Mouse (Mus musculus) testis, adult 2 months (tissue): ENCODE data around the gene Zfr. TPM values are rescaled to one million over a fixed set of nuclear protein-coding genes. Genes with fewer than 3 reads are reported as not detected.

Source experiments
- H3K27ac ChIP-seq: fragments of 200-500 bp; 2 replicates; pipeline ENCODE4 v1.5.1; 2012; ENCODE audit warnings: low read depth, low read length; ENCODE audit not compliant: control insufficient read depth, insufficient read depth
- H3K27me3 ChIP-seq: fragments of 200-500 bp; 2 replicates; pipeline ENCODE4 v1.6.1; 2012; ENCODE audit warnings: mild to moderate bottlenecking, low read length, moderate library complexity; ENCODE audit not compliant: control insufficient read depth, insufficient read depth
- H3K36me3 ChIP-seq: fragments of 200-500 bp; 2 replicates; pipeline ENCODE4 v1.6.1; 2012; ENCODE audit warnings: mild to moderate bottlenecking, low read length; ENCODE audit not compliant: control insufficient read depth, insufficient read depth
- H3K4me1 ChIP-seq: fragments of 200-500 bp; 2 replicates; pipeline ENCODE4 v1.6.1; 2012; ENCODE audit warnings: low read length; ENCODE audit not compliant: control insufficient read depth, insufficient read depth
- H3K4me3 ChIP-seq: fragments of 200-500 bp; 2 replicates; pipeline ENCODE4 v1.5.1; 2012; ENCODE audit warnings: low read depth, mild to moderate bottlenecking, low read length, moderate library complexity, mixed read lengths; ENCODE audit not compliant: control insufficient read depth
- CTCF ChIP-seq: fragments of 200-500 bp; IDR thresholded peaks from 2 replicates; pipeline ENCODE4 v1.5.1; 2012; ENCODE audit warnings: low read depth, mild to moderate bottlenecking, inconsistent platforms, low read length, moderate library complexity; ENCODE audit not compliant: control insufficient read depth, insufficient read depth, insufficient replicate concordance
- POLR2A ChIP-seq: fragments of 200-500 bp; IDR thresholded peaks from 2 replicates; pipeline ENCODE4 v1.6.1; 2012; ENCODE audit warnings: low read depth, mild to moderate bottlenecking, inconsistent platforms, low read length, moderate library complexity; ENCODE audit not compliant: control insufficient read depth
- polyA plus RNA-seq: library from polyadenylated mRNA; depleted of rRNA; stranded (reverse); fragments of >200 nt; gene quantifications from 2 replicates; pipeline ENCODE4 v1.2.3, GENCODE M21; 2012; rRNA removed

Zfr gene
- polyA plus RNA-seq, 1 experiment, result 184 TPM

DNA sequence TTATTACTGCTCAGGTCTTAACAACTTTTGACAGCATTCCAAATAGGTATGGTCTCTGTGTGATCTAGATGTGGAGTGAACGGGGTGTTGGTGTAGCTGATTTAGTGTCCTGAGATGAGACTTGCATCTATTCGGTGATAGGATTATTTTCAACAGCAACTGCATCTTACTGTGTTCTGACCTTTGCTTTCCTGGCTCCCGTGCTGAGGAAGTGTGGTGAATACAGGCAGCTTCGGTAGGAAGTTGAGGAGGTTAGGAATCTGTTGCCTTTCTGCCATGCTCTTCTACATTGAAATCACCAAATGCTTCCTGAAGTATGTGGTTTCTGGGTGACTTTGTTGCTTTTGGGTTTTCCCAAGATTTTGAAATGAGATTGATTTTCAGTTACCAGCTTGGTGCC is 109.7 kb downstream of the Zfr start:
- H3K4me3 ChIP-seq, result no peak overlapping the region
- no peaks in the 10 kb centered on the region for H3K36me3 ChIP-seq
- TF ChIP-seq CTCF (no peak), POLR2A (no peak)
- peaks cover 2% of the 10 kb centered on the region; the same call in 1 of the 2 replicates for H3K4me1 ChIP-seq
- no peak overlapping the region for H3K27ac ChIP-seq
- no peaks in the 10 kb centered on the region for H3K27me3 ChIP-seq

- peaks cover 2% of the 10 kb centered on the region; the same call in 1 of the 2 replicates for H3K4me1 ChIP-seq
- no peaks in the 10 kb centered on the region for H3K27me3 ChIP-seq
- no peak overlapping the region for H3K4me3 ChIP-seq
- no peaks in the 10 kb centered on the region for H3K36me3 ChIP-seq
- no peak overlapping the region for H3K27ac ChIP-seq
- no peak for TF ChIP-seq CTCF
- no peak for TF ChIP-seq POLR2A
These were observed 112.1 kb downstream of the Zfr start for GRCm38 (mm10) chr15:12229603-12230242.

GRCm38 (mm10) chr15:12230243-12230935 is 112.8 kb downstream of the Zfr start:
- H3K4me3 ChIP-seq, result no peak overlapping the region
- TF ChIP-seq POLR2A (no peak), CTCF (no peak)
- no peak overlapping the region for H3K27ac ChIP-seq
- peaks cover 2% of the 10 kb centered on the region; the same call in 1 of the 2 replicates for H3K4me1 ChIP-seq
- H3K36me3 ChIP-seq, result no peaks in the 10 kb centered on the region
- no peaks in the 10 kb centered on the region for H3K27me3 ChIP-seq

GRCm38 (mm10) chr15:12231462-12231861 is 113.8 kb downstream of the Zfr start:
- Histone ChIP-seq H3K27ac (no peak overlapping the region), H3K27me3 (no peaks in the 10 kb centered on the region), H3K36me3 (peaks cover 2% of the 10 kb centered on the region; the same call in 1 of the 2 replicates), H3K4me1 (peaks cover 2% of the 10 kb centered on the region; the same call in 1 of the 2 replicates), H3K4me3 (no peak overlapping the region)
- no peak for TF ChIP-seq POLR2A
- no peak for TF ChIP-seq CTCF

GRCm38 (mm10) chr15:12232429-12232828 is 114.8 kb downstream of the Zfr start:
- Histone ChIP-seq H3K4me1 (no peaks in the 10 kb centered on the region), H3K27ac (no peak overlapping the region), H3K36me3 (peaks cover 2% of the 10 kb centered on the region; the same call in 1 of the 2 replicates)

GRCm38 (mm10) chr15:12233021-12233420 is 115.4 kb downstream of the Zfr start:
- Histone ChIP-seq H3K4me1 (no peaks in the 10 kb centered on the region), H3K27ac (no peak overlapping the region), H3K36me3 (peaks cover 2% of the 10 kb centered on the region; the same call in 1 of the 2 replicates), H3K4me3 (no peak overlapping the region), H3K27me3 (no peaks in the 10 kb centered on the region)
- TF ChIP-seq CTCF (no peak), POLR2A (no peak)

More at GRCm38 (mm10) chr15:12232429-12232828, 114.8 kb downstream of the Zfr start:
- Histone ChIP-seq H3K4me3 (no peak overlapping the region), H3K27me3 (no peaks in the 10 kb centered on the region)
- no peak for TF ChIP-seq CTCF
- TF ChIP-seq POLR2A, result 0 out of 2 replicates have a peak, but pooled peaks have one; percentile 2

Other genes with a start within 250 kb of the Zfr start
- gene Npr3, start 210.5 kb upstream of the Zfr start, polyA plus RNA-seq, result 1.1 and 1.4 TPM in 2 replicates
- 21.7 and 26.3 TPM in 2 replicates for gene Sub1, start 120.8 kb upstream of the Zfr start, polyA plus RNA-seq
- gene Mtmr12, start 87.2 kb downstream of the Zfr start, polyA plus RNA-seq, result 26.2 and 27.0 TPM in 2 replicates
- 33.9 and 36.3 TPM in 2 replicates for gene Golph3, start 203.6 kb downstream of the Zfr start, polyA plus RNA-seq
- 1.8 and 2.4 TPM in 2 replicates for gene 1810049J17Rik, start 204.1 kb downstream of the Zfr start, polyA plus RNA-seq